Mouse (Mus musculus) intestine, embryonic 16.5 days (tissue): ENCODE measurements around the gene Tmem253. TPM values are rescaled to one million over a fixed set of nuclear protein-coding genes. Genes with fewer than 3 reads are reported as not detected.

ENCODE experiments used
- ATAC-seq: fragments of 200-750 bp; cut with Nextera tagmentation; 2 replicates; pipeline ENCODE4 v1.8.0; 2017; ENCODE audit warnings: moderate TSS enrichment, moderate library complexity
- H3K27ac ChIP-seq: fragments of 300-500 bp; sonication (generic); 2 replicates; pipeline ENCODE4 v1.5.1; 2014; ENCODE audit warnings: mild to moderate bottlenecking, low read length
- H3K27me3 ChIP-seq: fragments of 300-500 bp; sonication (generic); replicated peaks from 2 replicates; pipeline ENCODE4 v1.6.1; 2014; ENCODE audit warnings: low read length, control low read depth, mixed read lengths; ENCODE audit not compliant: control insufficient read depth, insufficient read depth
- H3K36me3 ChIP-seq: fragments of 300-500 bp; sonication (generic); 2 replicates; pipeline ENCODE4 v1.6.1; 2014; ENCODE audit warnings: low read length, control low read depth; ENCODE audit not compliant: control insufficient read depth, insufficient read depth
- H3K4me1 ChIP-seq: fragments of 300-500 bp; sonication (generic); 2 replicates; pipeline ENCODE4 v1.6.1; 2014; ENCODE audit warnings: low read length, control low read depth, mixed read lengths; ENCODE audit not compliant: control insufficient read depth, insufficient read depth
- H3K4me2 ChIP-seq: fragments of 300-500 bp; sonication (generic); 2 replicates; pipeline ENCODE4 v1.6.1; 2014; ENCODE audit warnings: low read depth, low read length, control low read depth
- H3K4me3 ChIP-seq: fragments of 300-500 bp; sonication (generic); 2 replicates; pipeline ENCODE4 v1.5.1; 2014; ENCODE audit warnings: mild to moderate bottlenecking, low read length
- H3K9ac ChIP-seq: fragments of 300-500 bp; sonication (generic); 2 replicates; pipeline ENCODE4 v1.6.1; 2014; ENCODE audit warnings: low read depth, low read length
- H3K9me3 ChIP-seq: fragments of 300-500 bp; sonication (generic); 2 replicates; pipeline ENCODE4 v1.6.1; 2016; ENCODE audit warnings: low read length, control low read depth; ENCODE audit not compliant: control insufficient read depth
- WGBS: fragments of 180-500 bp; shearing (Covaris S2); extraction: QIAGEN DNeasy Blood & Tissue Kit; methylation state at CpG from one replicate; pipeline ENCODE4 v1.1.7; 2014; 5-methylcytosine and 5-hydroxymethylcytosine counted together
- polyA plus RNA-seq: library from polyadenylated mRNA; unstranded; fragments of >200 nt; fragmentation: Nextera tagmentation; extraction: Ambion mirVana; gene quantifications from 2 replicates; pipeline ENCODE4 v1.2.1, GENCODE M21; 2015

Tmem253 gene
- polyA plus RNA-seq, 1 experiment from 2014 or later = 99.0 TPM

DNA sequence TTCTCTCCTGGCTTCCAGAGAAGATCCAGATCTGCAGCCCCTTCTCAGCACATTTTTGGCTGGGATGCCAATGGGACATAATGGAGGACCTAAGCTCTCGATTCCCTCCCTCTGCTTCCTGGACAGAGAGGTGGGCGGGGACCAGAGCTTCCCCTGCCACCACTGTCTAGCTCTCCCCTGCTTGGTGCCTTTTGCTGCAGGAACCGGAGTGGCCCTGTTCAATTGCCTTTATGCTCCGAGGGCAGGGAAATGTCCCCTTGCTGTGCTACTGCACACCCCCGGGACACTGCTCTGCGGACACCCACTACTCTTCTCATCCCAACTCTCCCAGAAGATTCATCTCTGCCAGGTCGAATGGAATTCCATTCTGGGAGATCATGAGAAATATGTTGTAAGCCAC lies 10.3 kb upstream of the Tmem253 start:
- Histone ChIP-seq H3K4me3 (no peak overlapping the region), H3K4me2 (no peak overlapping the region), H3K9me3 (no peaks in the 10 kb centered on the region), H3K9ac (no peak overlapping the region), H3K27ac (no peak overlapping the region), H3K4me1 (peaks cover 18% of the 10 kb centered on the region), H3K36me3 (peaks cover 31% of the 10 kb centered on the region), H3K27me3 (no peaks in the 10 kb centered on the region)
- 69% methylated on average over 7 of the region's 7 CpGs for WGBS
- no peak for ATAC-seq

DNA sequence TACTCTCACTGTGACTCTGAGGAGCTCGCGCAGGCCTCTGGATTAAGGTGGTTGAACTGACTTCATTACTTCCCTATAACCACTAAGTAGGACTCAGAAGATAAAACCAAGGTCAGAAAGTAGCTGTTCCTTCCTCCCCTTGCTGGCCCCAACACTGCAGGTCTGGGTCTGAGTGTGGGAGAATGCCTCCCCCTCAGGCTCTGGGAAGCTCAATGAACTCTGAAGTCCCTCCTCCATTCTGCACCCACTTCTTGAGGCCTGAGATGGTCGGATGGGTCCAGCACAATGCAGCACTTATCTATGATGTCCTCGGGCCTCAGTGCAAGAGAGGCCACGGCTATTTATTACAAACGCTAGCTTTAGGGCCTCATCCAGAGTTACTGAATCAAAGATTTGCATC lies 9.8 kb upstream of the Tmem253 start:
- no peaks in the 10 kb centered on the region for H3K9me3 ChIP-seq
- peaks cover 23% of the 10 kb centered on the region for H3K4me1 ChIP-seq
- no peak overlapping the region for H3K9ac ChIP-seq
- peaks cover 31% of the 10 kb centered on the region for H3K36me3 ChIP-seq
- H3K27ac ChIP-seq = no peak overlapping the region
- no peak overlapping the region for H3K4me3 ChIP-seq
- 64% methylated on average over 6 of the region's 6 CpGs for WGBS
- peak; percentile 7; the same call in 1 of the 2 replicates for ATAC-seq
- no peak overlapping the region for H3K4me2 ChIP-seq
- no peaks in the 10 kb centered on the region for H3K27me3 ChIP-seq

GRCm38 (mm10) chr14:52006241-52006640 lies 9.2 kb upstream of the Tmem253 start:
- Histone ChIP-seq H3K9ac (no peak overlapping the region), H3K27ac (no peak overlapping the region), H3K4me2 (no peak overlapping the region), H3K4me1 (peaks cover 26% of the 10 kb centered on the region), H3K27me3 (no peaks in the 10 kb centered on the region), H3K36me3 (peaks cover 31% of the 10 kb centered on the region), H3K4me3 (no peak overlapping the region), H3K9me3 (no peaks in the 10 kb centered on the region)
- ATAC-seq = no peak
- WGBS = 78% methylated on average over 8 of the region's 8 CpGs

DNA sequence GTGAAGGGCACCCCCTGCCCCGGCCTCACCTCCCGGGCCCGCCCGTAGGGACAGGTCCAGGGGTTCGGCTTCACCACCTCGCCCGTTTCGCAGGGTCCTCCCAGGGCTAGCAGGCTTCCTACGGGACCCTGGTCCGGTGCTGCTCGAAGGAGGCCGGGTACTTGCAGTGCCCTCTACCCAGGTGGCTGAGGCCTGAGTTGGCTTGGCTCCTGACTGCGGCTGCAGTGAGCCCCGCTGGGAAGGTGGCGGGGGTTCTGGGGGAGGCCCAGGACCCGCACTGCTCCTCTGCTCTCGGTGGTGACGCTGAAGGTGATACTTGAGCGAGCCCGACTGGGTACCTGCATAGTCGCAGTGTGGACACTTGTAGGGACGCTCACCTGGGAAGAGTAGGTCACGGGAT lies 8.7 kb upstream of the Tmem253 start:
- no peak overlapping the region for H3K9ac ChIP-seq
- no peak for ATAC-seq
- WGBS = 91% methylated on average over 23 of the region's 23 CpGs
- H3K4me1 ChIP-seq = peaks cover 26% of the 10 kb centered on the region
- H3K4me2 ChIP-seq = no peak overlapping the region
- no peak overlapping the region for H3K4me3 ChIP-seq
- no peak overlapping the region for H3K27ac ChIP-seq
- no peaks in the 10 kb centered on the region for H3K27me3 ChIP-seq
- no peaks in the 10 kb centered on the region for H3K9me3 ChIP-seq
- peaks cover 31% of the 10 kb centered on the region for H3K36me3 ChIP-seq

GRCm38 (mm10) chr14:52008321-52009203 lies 6.9 kb upstream of the Tmem253 start:
- 52% methylated on average over 38 of the region's 38 CpGs for WGBS
- H3K4me3 ChIP-seq = no peak overlapping the region; the same call in 1 of the 2 replicates
- peak; percentile 67 for ATAC-seq

DNA sequence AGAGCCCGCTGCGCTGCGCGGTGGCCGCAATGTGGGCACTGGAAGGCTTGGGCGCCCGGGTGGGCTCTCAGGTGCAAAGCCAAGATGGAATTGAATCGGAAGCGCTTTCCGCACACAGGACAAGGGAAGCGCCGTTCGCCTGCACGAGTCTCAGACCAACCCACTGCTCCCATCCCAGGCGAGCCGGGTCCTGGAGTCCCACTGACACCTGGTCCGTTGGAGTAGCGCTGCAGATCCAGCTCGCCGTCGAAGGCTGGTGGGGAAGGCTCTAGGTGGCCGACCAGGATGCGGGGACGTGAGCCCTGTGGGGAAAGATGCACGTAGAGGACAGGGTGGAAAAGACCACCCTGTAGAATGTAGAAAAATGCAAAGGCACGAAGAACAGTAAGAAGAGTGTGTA lies 6.1 kb upstream of the Tmem253 start:
- no peak for ATAC-seq
- Histone ChIP-seq H3K4me2 (no peak overlapping the region), H3K27ac (no peak overlapping the region), H3K27me3 (no peaks in the 10 kb centered on the region), H3K9me3 (no peaks in the 10 kb centered on the region), H3K36me3 (peaks cover 22% of the 10 kb centered on the region), H3K9ac (peak overlapping the region; percentile 19; the same call in 1 of the 2 replicates), H3K4me3 (no peak overlapping the region), H3K4me1 (peaks cover 36% of the 10 kb centered on the region)
- WGBS = 59% methylated on average over 26 of the region's 26 CpGs

More at GRCm38 (mm10) chr14:52008321-52009203, 6.9 kb upstream of the Tmem253 start:
- Histone ChIP-seq H3K4me1 (peaks cover 34% of the 10 kb centered on the region), H3K9me3 (no peaks in the 10 kb centered on the region), H3K27me3 (no peaks in the 10 kb centered on the region), H3K27ac (no peak overlapping the region), H3K36me3 (peaks cover 27% of the 10 kb centered on the region), H3K9ac (peak overlapping the region; percentile 19; the same call in 1 of the 2 replicates), H3K4me2 (no peak overlapping the region)

DNA sequence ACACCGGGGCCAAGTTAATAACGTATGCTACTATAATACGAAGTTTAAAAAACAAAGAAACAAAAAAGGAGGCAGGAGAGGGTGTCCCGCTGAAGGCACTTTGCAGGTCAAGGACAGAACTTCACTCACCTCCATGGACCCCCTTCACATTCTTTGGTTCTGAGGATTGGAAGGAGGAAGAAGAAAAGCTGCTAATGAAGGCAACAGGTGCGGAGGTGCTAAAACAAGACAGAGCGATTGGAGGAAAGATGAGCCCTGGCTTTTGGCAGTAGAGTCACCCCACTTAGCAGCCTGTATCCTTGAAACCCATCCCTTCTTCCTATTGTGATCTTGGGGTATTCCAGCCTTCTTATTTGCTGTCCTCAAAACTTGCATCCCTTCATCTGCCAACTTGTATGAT lies 5.6 kb upstream of the Tmem253 start:
- Histone ChIP-seq H3K9me3 (no peaks in the 10 kb centered on the region), H3K27ac (no peak overlapping the region), H3K9ac (no peak overlapping the region), H3K4me3 (no peak overlapping the region), H3K4me1 (peaks cover 36% of the 10 kb centered on the region), H3K27me3 (no peaks in the 10 kb centered on the region), H3K4me2 (no peak overlapping the region), H3K36me3 (peaks cover 22% of the 10 kb centered on the region)
- WGBS = 76% methylated on average over 6 of the region's 6 CpGs
- no peak for ATAC-seq

DNA sequence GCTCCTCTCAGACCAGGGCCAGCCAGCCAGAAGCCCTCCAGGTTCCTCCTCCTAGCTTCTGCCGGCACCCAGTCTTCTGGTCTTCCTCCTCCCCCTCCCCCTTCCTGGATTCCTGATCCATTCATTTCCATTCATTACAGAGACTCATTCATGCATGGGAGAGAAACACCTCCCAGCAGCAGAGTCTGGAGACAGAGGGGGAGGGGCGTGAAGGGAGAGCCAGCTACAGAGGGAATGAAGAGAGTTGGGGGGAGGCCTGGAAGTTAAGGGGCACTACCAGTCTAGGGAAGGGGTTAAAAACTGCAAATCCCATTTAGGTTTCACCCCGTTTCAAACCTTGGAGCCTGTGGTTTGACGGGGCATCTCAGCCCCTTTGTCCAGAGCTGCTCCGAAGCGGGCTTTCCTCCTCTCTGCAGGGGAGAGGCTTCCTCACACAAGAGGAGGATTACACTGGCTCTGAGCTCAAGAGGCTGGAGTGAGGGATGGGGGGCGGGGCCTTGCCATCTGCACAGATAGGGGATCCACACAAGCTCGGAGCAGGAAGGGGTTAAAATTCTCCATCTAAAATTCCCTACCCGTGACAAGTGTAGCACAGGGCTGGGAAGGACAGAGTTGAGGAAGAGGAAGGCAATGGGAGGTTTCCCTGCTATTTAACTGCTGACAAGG lies 4.9 kb upstream of the Tmem253 start:
- Histone ChIP-seq H3K4me1 (peaks cover 37% of the 10 kb centered on the region), H3K27me3 (no peaks in the 10 kb centered on the region), H3K27ac (peak overlapping the region; percentile 20), H3K36me3 (peaks cover 21% of the 10 kb centered on the region), H3K9me3 (no peaks in the 10 kb centered on the region), H3K4me2 (peak overlapping the region; percentile 38), H3K9ac (peak overlapping the region; percentile 49; the same call in 1 of the 2 replicates), H3K4me3 (peak overlapping the region; percentile 3; the same call in 1 of the 2 replicates)
- WGBS = 15% methylated on average over 9 of the region's 9 CpGs
- ATAC-seq = no peak

DNA sequence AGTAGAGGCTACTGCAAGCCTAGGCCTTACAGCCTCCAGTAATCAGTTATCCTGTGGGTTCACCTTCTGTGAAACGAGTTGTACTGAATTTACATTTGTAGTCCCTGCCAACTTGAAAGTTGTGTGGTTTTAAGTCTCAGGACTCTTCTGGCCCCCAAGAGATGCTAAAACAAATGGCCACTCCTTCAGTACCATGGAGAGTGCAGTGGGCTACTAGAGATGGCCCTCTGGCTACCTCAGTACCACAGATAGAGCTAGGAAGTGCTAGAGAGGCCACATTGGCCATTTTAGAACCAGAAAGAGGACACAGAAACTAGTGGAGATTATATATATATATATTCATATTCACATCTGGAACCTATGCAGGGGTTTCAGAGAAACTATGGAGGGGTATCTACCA lies 3.8 kb upstream of the Tmem253 start:
- 61% methylated on average over 1 of the region's 1 CpGs for WGBS
- no peak overlapping the region for H3K27ac ChIP-seq

More for the DNA sequence above, 3.8 kb upstream of the Tmem253 start:
- ATAC-seq = no peak
- Histone ChIP-seq H3K4me2 (no peak overlapping the region), H3K4me3 (no peak overlapping the region), H3K27me3 (no peaks in the 10 kb centered on the region), H3K36me3 (peaks cover 12% of the 10 kb centered on the region), H3K4me1 (peaks cover 39% of the 10 kb centered on the region), H3K9ac (no peak overlapping the region), H3K9me3 (no peaks in the 10 kb centered on the region)
